Mouse (Mus musculus): ENCODE measurements around the gene Dglucy.
"Not testable (repeated sequence)": the region's sequence is repeated elsewhere in the genome, so short reads cannot be mapped to it uniquely, and the experiment has no call there.

Gene Dglucy

DNA sequence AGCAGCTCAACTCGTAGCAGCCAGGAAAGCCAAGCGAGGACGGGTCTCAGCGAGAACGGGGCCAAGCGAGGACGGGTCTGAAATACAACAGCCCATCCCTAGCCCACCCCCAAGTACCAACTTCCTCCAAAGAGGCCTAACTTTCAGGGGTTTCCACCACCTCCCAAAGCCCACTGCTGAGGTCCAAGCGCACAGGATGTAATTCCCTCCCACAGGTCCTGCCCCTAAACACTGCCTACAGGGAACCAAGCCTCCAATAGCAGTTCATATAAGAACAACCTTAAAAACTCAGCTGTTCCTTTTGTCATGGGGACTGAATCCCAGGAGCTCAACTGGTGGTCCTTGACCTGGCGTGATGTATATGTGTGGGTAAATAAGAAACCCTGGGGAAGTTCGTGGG, 1.6 kb downstream of the Dglucy start:
- no peak for DNase-seq (ENCODE audit: low spot score)

DNA sequence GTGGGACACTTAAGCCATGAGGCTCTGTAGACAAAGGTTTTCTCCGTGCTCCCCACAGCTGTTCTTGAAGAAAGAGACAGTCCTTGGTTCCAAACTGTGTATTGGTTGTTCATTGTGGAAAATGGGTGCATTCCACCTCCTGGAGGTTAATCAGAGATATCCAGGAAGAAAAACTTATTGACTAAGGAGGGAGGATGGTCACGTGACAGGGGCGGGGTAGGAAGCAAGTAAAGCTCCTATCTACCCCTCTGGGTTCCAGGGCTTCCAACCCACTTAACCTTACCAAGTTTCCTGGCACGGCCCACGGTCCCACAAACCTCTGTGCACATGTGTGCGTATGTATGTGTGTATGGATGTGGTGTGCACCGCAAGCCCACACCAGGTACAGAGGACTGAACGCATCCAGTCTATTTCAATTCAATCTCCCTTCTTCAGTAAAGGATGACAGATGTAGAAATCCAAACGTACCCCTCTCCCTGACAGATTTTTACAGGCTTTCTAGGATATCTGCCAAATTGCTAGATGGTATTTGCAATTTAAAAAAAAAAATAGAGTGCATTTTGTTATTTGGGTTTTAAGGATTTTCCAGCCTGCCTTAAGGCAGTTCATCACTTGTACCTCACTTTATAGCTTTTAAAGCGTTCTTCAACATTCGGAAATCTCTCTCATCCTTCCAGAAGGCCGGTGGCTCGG, 2.7 kb downstream of the Dglucy start:
- DNase-seq (ENCODE audit: low spot score), result no peak

DNA sequence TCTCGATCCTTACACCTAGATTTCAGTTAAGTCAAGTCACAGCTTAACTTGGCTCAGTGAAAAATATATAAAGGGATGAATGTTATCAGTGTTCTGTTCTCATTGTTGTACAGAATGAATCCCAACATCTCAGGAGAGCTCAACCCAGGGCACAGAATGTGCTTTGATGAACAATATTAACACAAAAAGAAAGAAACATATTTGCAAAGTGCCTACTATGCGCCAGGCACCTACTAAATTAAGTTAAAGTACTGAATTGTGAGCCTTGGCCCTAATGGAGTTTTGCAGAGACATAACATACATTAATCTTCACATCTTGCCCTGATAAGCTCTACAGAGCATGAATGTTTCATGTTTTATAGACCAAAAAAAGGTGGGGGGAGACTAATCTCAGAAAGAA, 5.3 kb downstream of the Dglucy start:
- no peak for DNase-seq (ENCODE audit: low spot score)

DNA sequence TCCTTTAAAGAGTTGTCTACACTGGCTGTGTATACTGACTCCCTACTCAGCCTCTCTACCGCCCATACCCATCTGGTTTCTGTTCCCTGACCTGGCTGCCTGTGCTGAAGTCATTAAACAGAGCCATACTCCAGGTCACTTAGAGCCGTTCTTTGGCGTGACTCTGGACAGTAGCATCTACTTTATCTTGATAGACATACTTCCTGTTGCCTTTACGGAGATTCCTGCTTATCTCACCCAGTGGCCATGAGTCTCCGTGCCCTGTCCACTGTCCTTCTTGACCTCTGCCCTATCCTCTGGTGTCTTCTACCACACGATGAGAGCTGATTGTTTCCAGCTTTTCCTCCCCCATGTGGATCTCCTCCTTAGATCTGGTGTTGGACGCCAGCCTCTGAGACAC, 6.5 kb downstream of the Dglucy start:
- no peak for DNase-seq (ENCODE audit: low spot score)

DNA sequence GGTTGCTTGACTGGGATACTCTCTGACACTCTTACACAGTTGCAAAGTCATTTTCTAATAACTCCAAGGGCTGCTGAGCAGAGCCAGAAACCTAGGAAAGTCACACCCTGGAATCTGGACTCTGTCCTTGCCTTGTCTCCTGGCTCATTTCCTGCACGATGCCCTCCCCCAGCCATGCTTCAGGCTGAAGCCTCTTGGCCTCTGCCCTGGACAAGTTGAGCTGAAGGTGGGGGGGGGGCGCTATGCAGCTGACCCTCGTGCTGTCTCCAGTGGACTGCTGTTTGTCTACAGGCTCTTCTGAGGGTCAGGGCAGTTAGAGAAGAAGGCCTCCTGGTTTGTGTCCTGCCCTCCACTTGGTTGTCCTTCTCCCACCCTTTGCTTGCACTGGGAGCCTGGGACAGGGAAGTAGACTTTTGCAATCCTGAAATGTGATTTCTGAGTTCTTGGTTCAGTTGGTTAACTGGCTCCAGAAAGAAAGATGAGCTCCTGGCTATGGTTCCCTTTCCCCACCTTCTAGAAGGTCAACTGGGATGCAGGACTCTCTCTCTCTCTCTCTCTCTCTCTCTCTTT, 11.2 kb downstream of the Dglucy start:
- DNase-seq (ENCODE audit: low spot score), result no peak

DNA sequence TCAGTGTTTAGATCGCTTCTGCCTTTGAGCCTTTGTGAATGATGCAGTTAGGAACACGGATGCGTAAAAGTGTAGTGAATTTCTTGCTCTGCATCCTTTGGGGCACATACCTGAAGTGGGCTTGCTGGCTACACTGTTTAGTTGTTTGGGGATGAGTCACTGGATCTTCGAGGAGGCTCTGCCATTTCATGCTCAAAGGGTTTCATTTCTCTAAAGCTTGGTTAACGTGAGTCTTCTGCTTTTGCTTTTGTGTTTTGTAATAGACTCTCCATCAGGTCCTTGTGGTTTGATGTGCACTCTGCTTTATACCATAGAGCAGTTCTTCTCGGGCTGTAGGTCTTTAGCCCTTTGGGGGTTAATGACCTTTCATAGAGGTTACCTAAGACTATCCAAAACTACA, 12.6 kb downstream of the Dglucy start:
- DNase-seq (ENCODE audit: low spot score), result no peak

DNA sequence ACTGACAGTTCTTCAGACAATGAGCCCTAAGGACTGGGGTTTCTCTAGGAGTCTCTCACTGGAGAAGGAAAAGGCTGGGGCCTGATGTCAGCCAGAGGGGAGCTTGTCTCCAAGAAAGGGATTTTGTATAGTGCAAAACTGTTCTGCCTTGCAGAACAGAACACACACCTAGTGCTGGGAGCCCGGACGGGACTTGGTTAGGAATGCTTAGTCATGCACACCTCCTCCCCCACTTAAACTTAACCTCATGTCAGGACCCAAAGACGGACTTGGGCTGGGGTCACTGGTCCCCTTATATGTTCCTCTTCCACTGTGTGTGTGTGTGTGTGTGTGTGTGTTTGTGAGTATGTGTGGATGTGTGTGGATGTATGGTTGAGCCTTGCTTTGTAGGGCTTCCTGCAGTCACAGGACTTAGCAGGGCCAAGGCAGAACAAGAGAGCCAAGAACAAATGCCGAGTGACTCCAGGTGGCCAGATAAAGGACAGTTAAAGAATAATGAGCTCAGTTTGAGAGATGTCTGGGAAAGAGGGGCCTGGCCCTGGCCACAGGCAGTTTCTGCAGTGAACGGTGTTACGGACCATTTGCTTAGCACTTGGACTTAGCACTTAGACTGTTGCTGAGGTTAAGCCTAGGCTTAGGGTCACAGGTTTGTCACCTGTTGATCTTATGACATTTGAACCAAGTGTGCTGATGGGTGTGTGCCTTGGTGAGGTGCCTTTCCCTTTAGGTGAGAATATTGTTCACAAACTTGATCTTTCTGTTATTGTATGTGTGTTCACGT, 15.8 kb downstream of the Dglucy start:
- DNase-seq (ENCODE audit: low spot score), result no peak

DNA sequence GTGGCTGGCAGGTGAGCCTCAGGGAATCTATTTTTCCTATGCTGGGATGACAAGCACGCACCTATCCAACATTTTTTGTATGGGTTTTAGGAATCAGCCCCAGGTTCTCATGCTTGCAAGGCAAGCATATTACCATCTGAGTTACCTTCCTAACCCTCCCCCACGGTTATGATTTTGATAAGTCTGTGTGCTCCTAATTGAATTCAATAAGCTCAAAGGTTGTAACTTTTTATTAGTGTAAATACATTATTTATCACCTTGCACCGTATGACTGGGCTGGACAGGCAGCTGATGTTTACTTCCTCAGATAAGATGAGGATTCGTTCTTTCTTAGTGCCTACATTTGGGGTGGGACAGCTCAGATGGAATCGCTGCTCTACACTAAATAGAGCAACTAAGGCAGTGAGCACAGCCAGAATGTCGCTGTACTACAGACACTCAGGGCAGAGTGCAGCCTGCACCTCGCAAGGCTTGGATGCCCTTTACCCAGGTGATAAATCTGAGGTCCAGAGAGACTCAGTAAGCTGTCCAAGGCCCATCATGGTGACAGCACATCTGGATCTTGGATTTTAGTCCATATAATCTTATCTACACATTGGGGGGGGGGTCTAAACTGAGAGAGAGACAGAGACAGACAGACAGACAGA, 16.7 kb downstream of the Dglucy start:
- no peak for DNase-seq (ENCODE audit: low spot score)

DNA sequence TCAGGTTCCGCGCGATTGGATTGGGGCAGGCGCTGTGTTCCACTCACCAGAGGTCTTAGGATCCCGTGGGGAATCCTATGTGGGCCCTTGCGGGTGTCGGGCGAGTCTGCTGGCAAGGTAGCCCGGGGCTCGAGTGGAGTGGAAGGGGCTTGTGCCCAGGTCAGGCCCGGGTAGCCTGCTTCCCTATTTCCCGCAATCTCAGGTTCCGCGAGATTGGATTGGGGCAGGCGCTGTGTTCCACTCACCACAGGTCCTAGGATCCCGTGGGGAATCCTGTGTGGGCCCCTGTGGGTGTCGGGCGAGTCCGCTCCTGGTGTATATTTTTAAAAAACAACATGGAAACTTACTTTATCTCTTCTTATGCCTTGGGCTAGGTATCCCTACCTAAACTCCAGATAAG, 24.5 kb downstream of the Dglucy start:
- DNase-seq (ENCODE audit: low spot score), result not testable (repeated sequence)

DNA sequence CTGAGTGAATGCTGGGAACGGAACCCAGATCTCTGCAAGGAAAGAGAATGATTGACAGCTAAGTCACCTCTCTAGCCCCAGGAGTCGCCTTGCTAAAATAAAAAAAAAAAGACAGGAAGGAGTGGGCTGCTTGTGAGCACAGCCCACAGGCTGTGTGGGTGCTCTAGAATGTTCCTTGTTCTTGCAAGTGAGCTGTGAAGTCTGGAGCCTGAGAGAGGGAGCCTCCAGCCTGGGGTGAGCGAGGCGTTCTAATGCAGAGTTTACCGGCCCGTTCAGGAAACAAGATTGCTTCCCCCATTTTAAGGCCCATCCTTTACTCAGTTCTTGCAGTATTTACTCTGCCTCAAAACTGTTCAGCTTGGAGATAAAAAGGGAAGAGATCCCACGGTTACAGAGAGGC, 28.4 kb downstream of the Dglucy start:
- DNase-seq (ENCODE audit: low spot score), result no peak

DNA sequence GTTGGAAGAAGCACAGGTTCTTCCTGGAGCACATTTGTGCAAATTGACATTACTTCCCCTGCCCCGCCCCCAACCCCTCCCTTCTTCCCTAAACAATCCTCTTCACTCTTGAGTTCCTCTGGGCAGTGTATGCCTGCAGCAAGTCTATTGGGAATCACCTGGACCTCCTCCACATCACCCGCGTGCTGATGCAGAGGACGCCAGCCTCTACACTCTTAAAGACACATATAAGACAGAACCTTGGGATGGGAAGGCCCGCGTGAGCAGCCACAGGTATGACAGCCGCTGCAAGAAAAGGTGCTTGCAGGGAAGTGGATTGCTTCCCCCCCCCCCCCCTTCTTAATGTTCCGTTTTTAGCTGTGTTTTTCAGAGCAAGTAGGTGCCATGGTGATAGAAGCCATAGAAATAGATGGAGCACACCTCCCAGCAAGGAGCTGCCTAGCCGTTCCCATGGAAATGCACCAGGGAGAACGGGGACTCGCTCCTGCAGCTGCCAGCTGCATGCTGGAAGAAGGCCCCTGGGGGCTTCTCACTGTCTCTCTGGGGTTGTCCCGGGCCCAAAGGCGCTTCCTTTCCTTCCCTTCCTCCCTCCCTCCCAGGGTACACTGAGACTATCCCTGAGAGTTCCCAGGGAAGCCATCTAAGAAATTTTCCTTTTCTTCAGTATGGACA, 29.9 kb downstream of the Dglucy start:
- DNase-seq (ENCODE audit: low spot score), result no peak

DNA sequence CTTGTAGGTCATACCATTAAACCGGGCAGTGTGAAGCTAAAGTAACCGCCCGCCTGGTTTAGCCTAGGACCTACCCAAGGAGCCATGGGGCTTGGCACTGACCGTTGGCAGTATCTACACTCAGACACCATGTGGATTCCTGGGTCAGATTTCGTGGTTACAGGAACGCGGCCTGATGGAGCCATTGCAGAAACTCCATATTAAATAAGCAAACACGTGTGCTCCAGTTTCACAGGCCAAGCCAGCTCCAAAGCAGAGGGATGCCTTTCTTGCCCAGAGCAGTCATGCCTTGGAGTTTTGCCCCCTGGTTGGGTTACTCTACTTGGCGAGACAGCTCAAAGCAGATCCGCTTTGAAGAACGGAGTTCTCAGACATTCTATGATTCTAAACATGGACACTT, 31.7 kb downstream of the Dglucy start:
- no peak for DNase-seq (ENCODE audit: low spot score)

DNA sequence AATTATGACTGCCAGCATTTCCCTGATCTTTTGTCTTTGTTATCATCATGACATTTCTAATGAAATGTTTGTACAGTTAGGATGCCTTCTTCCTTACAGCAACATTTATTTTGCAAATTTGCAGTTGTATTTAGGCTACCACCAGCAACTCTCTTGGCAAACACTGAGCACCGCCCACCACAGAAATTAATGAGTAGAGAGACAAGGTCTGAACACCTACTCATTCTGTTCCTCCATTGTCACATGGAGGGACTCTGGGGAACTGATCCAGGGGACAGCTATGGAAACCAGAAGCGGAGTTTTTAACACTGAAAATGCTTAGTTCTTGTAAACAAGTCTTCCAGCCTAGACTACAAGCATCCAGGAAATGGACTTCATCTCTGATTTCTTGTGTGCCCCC, 35.0 kb downstream of the Dglucy start:
- no peak for DNase-seq (ENCODE audit: low spot score)

DNA sequence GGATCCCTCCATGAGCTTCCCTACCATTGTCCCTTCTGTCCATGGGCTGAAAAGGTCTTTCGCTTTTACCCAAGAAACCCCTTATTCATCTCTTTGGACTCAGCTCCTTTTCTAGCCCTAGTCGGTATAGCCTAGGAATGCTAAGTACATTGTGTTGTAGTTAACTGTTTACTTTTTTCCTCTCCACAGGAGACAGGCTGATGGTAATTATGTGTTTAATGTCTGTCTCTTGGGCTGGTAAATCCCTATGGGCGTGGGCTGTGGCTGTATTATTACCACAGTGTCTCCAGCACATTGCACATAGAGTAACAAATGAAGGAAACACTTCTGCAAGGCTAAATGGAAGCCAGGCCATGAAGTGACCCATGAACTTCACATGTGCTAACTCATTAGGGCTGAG, 35.8 kb downstream of the Dglucy start:
- DNase-seq (ENCODE audit: low spot score), result no peak

DNA sequence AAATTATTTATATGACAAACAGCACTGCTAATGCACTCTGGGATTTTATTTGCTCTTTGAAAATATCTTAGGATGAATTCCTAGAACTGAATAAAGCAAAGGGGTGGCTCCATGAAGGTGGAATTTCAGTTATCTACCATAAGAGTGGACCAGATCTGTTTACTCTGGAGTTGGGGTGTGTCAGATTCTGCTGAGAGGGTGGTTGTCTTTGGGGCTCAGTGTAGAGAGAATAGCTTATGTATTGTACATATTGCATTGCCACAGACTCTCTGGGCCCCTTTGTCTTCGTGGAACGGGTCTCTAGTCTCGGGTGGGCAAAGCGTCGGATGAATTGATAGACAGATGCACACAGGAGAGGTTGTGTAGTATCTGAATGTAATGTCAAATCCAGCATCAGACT, 38.0 kb downstream of the Dglucy start:
- DNase-seq (ENCODE audit: low spot score), result no peak

DNA sequence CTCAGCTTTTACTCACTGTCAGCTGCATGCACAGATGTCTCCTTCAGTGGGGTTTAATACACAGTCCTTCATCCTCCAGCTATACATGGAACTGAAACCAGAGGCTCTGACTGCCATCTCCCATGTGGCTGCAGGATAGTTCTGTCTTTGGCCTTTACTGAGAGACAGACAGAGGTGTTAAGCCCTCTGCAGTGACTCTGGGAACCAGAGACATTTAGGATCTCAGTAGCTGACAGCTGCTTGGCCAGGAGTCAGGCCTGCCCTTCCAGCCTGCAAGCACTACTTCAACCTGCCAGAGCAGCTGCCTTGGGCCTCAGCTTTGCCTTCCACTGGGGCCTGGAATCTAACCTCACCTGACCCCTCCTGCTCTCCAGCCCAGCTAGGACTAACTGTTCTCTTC, 41.1 kb downstream of the Dglucy start:
- DNase-seq (ENCODE audit: low spot score), result no peak

DNA sequence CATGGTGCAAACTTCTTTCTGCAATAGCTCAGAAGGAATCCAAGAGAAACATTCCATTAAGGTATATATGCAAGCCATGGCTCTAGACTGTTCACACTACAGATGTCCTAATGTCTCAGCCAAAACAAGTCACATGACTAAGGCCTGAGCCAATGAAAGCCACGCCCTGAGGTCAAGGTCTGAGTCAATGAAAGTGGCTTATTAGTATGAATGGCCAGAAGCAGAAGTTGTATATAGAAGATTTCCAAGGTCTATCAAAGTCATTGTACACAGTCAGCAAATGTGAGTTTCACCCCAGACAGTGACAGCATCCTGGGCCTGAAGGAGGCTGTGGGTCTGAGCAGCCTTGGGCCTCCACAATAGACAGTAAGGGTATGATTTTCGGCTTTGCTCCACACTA, 52.2 kb downstream of the Dglucy start:
- no peak for DNase-seq (ENCODE audit: low spot score)

DNA sequence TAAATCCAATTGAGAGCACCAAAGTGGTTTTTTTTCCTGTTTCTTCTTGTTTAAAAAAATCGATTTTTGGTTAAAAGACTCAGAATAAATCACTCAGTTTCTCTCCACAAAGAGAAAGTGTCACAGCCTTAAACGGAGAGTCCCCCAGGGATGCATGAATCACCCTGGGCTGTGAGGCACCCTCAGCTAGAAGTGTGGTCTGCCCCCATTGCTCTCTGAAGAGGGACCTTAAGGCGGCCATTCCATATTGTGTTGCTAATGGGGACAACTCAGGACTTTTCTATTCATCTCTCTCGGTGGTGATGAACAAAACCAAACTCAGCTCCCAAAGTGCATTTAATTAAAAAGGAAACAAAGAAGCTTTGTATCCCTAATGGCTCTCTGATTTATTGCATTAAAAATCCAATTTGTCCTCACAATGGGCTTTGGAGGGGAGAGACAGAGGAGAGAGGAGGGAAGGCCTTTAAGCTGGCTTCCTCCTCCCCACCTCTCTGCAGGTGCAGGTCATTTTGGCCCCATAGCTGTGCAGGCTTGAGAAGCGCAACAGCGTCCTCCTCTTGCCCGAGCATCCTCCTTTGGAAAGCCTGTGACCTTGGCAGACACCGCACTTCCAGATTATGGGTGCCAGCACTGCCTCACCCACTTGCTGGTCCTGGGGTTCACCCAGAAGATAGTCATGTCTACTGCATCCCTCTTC, 52.9 kb downstream of the Dglucy start:
- no peak for DNase-seq (ENCODE audit: low spot score)

DNA sequence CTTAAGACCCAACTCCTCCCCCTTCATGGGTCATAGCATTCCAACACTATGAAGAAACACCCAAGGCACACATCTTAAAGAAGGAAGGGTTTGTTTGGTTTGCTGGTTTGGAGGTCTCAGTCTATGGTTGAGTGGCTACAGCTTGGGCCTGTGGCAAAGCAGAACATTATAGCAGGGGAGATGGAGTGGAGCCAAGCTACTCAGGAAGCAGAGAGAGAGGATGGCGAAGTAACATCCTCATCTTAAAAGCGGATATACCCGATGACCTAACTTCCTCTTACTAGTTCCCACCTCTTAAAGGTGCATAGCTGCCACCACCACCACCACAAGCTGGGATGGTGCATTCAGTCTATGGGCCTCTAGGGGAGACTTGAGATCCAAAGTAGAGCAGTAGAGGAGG, 58.4 kb downstream of the Dglucy start:
- peak; percentile 33 for DNase-seq (ENCODE audit: low spot score)

DNA sequence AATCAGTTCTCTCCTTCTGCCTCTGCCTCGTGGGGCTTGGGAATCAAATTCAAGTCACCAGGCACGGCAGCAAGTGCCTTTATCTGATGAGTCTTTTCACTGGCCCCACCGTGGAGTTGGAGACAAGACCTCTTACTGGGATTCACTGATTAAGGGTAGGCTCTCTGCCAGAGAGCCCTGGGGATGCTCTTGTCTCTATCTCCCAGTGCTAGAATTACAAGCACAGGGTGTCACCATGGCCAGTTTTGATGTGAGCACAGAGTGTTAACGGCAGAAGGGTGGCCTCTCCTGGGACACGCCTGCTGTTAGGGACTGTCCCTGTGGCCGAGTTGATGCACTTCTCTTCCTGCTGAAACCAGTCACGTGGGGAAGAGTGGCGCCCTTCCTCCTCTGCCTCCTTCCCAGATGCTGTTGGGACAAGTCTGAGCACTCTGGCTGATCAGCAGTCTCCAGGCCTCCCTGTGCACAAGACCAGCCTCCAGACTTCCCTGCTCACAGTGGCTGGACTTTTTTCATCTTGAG, 60.3 kb downstream of the Dglucy start:
- DNase-seq (ENCODE audit: low spot score), result no peak

DNA sequence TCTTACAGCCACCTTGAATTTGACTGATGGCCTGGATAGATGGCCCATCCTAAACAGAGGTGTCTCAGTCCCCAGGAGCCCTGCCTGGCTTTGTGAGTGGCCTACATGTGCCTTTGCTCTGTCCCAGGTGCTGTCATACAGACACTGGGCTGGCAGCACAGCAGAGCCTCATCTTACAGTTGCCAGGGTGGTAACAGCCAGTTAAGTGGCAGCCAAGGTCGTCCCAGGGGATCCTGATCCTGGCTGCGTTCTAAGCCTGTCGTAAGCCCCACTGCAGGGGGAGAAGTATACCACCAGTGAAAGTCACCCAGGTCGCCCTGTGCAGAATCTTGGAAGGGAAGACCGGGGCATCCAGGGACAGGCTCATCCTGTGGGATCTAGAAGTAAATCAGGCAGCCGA, 61.1 kb downstream of the Dglucy start:
- DNase-seq (ENCODE audit: low spot score), result no peak
